8 mouse cellular contexts compared by ENCODE assay signal in the genomic region with DNA sequence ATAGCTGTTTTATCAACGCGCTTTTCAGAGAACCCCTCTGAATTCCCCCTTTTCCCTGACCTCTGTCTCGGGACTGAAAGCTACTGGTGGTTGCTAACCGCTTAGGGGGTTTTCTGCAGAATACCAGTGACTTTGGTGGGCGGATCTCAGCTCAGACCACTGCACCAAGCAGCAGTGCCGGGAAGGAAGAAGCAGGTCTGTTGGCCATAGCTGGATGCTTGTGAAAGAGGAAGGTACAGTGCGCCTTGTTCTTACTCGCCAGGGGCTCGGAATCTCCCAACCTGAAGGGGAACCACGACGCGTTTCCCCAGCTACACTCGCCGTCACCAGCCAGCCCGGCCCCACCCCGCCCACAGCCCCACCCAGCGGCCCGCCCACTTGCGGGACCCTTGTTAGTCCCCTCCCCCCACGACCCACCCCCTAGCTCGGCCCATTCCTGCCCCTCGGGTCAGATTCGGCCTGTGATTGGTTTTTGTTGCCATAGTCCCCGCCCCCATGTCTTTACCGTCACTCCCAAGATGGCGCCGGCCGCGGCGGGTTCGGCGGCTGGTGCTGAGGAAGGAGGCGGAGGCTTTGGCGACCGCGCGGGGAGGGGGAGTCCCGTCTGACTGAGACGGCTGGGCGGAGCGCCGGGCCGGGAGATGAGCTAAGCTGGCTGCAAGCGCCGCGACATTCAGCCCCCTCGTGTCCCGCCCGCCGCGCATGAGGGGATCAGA. TPM values are rescaled to one million over a fixed set of nuclear protein-coding genes. Genes with fewer than 3 reads are reported as not detected.
DNase-seq lines count a peak whose midpoint lies in the region; ATAC-seq lines count a peak whose summit lies in the region.

Gene Dennd4a, plus strand, starts transcription at position 519 of the 716 bp plus-strand sequence.

- H3K27me3 ChIP-seq in heart, embryonic 14.5 days (ENCODE audit: control insufficient read depth, insufficient read depth, low read length): no peaks in the 10 kb centered on the region
- H3K27me3 ChIP-seq in liver, embryonic 13.5 days: no peaks in the 10 kb centered on the region
- H3K27me3 ChIP-seq in stomach, embryonic 16.5 days (ENCODE audit: control insufficient read depth, insufficient read depth, low read length): no peaks in the 10 kb centered on the region

- H3K36me3 ChIP-seq in heart, embryonic 14.5 days (ENCODE audit: control insufficient read depth, insufficient read depth, low read length): no peaks in the 10 kb centered on the region
- H3K36me3 ChIP-seq in liver, embryonic 13.5 days: peaks cover 9% of the 10 kb centered on the region
- H3K36me3 ChIP-seq in stomach, embryonic 16.5 days (ENCODE audit: control insufficient read depth, insufficient read depth, low read length): no peaks in the 10 kb centered on the region

- H3K9me3 ChIP-seq in heart, embryonic 14.5 days (ENCODE audit: control insufficient read depth, low read length): no peaks in the 10 kb centered on the region
- H3K9me3 ChIP-seq in liver, embryonic 13.5 days (replicated peaks): no peaks in the 10 kb centered on the region
- no peaks in the 10 kb centered on the region for H3K9me3 ChIP-seq in stomach, embryonic 16.5 days (replicated peaks; ENCODE audit: control insufficient read depth, low read length)

- peak; percentile 96 for DNase-seq in c-Kit-negative CD71-positive TER-119-positive erythroid progenitor cells, embryonic 14.5 days (ENCODE audit: low read depth, low spot score)
- DNase-seq in fibroblast of lung, adult 2 months (ENCODE audit: low read depth): peak; percentile 88
- DNase-seq in kidney, postnatal 14 days: peak; percentile 98
- peak; percentile 97 for DNase-seq in liver, embryonic 13.5 days
- peak; percentile 97 for DNase-seq in neural tube, embryonic 10.5 days (ENCODE audit: extremely low spot score, low spot score)

- peak within 1 kb of the TSS; percentile 74 for H3K9ac ChIP-seq in heart, embryonic 14.5 days (ENCODE audit: low read length)
- H3K9ac ChIP-seq in liver, embryonic 13.5 days: peak within 1 kb of the TSS; percentile 98
- peak within 1 kb of the TSS; percentile 82 for H3K9ac ChIP-seq in stomach, embryonic 16.5 days (ENCODE audit: low read length)

- peak within 1 kb of the TSS; percentile 70 to 82 for H3K27ac ChIP-seq in heart, embryonic 14.5 days (replicated peaks in 1 of 2; ENCODE audit: control insufficient read depth in 1 of 2, insufficient read depth in 1 of 2, low read depth in 2 of 2, low read length in 2 of 2)
- peak within 1 kb of the TSS; percentile 96 for H3K27ac ChIP-seq in liver, embryonic 13.5 days
- H3K27ac ChIP-seq in stomach, embryonic 16.5 days (ENCODE audit: low read length): peak within 1 kb of the TSS; percentile 87

- 0 out of 4 replicates have a peak, but pooled peaks cover 0 to 5% of the 10 kb centered on the region in 2 experiments for H3K4me1 ChIP-seq in heart, embryonic 14.5 days (ENCODE audit: control insufficient read depth in 2 of 2, insufficient read depth in 2 of 2, low read length in 2 of 2)
- H3K4me1 ChIP-seq in liver, embryonic 13.5 days (replicated peaks): peaks cover 79% of the 10 kb centered on the region
- H3K4me1 ChIP-seq in stomach, embryonic 16.5 days (ENCODE audit: control insufficient read depth, insufficient read depth, low read length): peaks cover 8% of the 10 kb centered on the region

- peak within 1 kb of the TSS; percentile 74 for H3K4me2 ChIP-seq in heart, embryonic 14.5 days (ENCODE audit: low read length)
- H3K4me2 ChIP-seq in liver, embryonic 13.5 days: peak within 1 kb of the TSS; percentile 79
- H3K4me2 ChIP-seq in stomach, embryonic 16.5 days (ENCODE audit: low read depth, low read length): peak within 1 kb of the TSS; percentile 81

- under 1% methylated on average over 49 of the region's 51 CpGs for WGBS in heart, embryonic 14.5 days
- WGBS in liver, embryonic 13.5 days (ENCODE audit: insufficient replicate concordance): under 1% methylated on average over 41 of the region's 51 CpGs
- WGBS in stomach, embryonic 16.5 days: under 1% methylated on average over 51 of the region's 51 CpGs

- ATAC-seq in CD4-positive, CD25-positive, alpha-beta regulatory T cell, adult 4 months: peak; percentile 87
- peak; percentile 98 for ATAC-seq in heart, embryonic 14.5 days (ENCODE audit: insufficient number of reproducible peaks, insufficient read depth, low FRiP score, low read depth)
- peak; percentile 88 for ATAC-seq in liver, embryonic 13.5 days (ENCODE audit: low read depth)
- peak; percentile 99 for ATAC-seq in stomach, embryonic 16.5 days (ENCODE audit: insufficient read depth, low FRiP score)

- peak within 1 kb of the TSS; percentile 74 to 90 for H3K4me3 ChIP-seq in heart, embryonic 14.5 days (ENCODE audit: control insufficient read depth in 1 of 2, insufficient read depth in 1 of 2, low read depth in 1 of 2, low read length in 2 of 2)
- peak within 1 kb of the TSS; percentile 95 for H3K4me3 ChIP-seq in liver, embryonic 13.5 days (replicated peaks)
- H3K4me3 ChIP-seq in stomach, embryonic 16.5 days (replicated peaks; ENCODE audit: low read length): peak within 1 kb of the TSS; percentile 88

RNA-seq across cellular contexts. Expression of gene Dennd4a, which starts in this region (rescaled TPM):
- 10 to 100 TPM; 22.1 to 25.3 TPM for polyA plus RNA-seq in CD4-positive, CD25-positive, alpha-beta regulatory T cell, adult 4 months (2017; shearing (Covaris generic))
- polyA plus RNA-seq in heart, embryonic 14.5 days (2014; fragmentation: Nextera tagmentation; extraction: Ambion mirVana): 6.0 and 7.0 TPM in 2 replicates
- polyA plus RNA-seq in liver, embryonic 13.5 days (2015; fragmentation: Nextera tagmentation; extraction: Ambion mirVana): 24.1 and 27.0 TPM in 2 replicates
- 8.0 and 8.3 TPM in 2 replicates for polyA plus RNA-seq in stomach, embryonic 16.5 days (2015; fragmentation: Nextera tagmentation; extraction: Ambion mirVana)

Comparison
In these comparisons a context has a peak if more than half of its experiments do, and no peak if none do; other contexts are left out.
1. Peak in every context shown above with its lines: DNase-seq, ATAC-seq, H3K4me3 ChIP-seq and H3K27ac ChIP-seq.